In the genomic region with DNA sequence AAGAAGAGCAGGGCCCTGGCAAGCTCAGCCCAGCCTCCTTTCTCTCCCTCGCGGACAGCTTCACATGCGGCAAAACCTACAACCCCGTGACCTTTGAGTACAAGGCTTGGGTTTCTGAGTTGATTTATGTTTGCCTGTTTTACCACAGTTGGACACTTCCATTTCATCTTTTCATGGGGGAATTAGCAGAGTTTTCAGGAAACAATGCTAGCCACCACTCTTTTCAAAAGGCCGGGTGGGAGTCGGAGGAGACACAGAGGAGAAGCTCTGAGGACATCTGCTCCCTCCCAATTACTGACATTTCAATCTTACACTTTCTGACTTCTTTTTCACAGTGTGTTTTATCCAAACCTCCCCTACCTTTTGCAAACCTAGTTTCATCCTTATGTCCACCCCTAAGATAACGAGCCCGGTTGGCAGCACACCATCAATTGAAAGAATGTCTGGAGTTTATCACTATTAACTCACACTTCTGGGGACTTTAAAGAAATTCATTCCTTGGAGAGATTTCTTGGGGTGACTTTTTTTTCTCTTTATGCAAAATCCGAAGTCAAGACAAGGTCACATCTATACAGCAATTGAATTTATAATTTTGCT, we compare ENCODE assay signal across 9 mouse cellular contexts.
DNase-seq lines count a peak whose midpoint lies in the region; ATAC-seq and TF ChIP-seq lines count a peak whose summit lies in the region.
"Had no signal": no experiment of that assay in that cellular context is flagged by ENCODE, and none has a peak within 500 bp of the region (broad histone marks: within the 10 kb centered on the region; RNA-seq: fewer than 3 reads in every experiment).

No protein-coding gene starts in this region.

- no peak overlapping the region for H3K9ac ChIP-seq in lung, embryonic 15.5 days
- no peak overlapping the region for H3K9ac ChIP-seq in hindbrain, embryonic 11.5 days (ENCODE audit: low read depth, low read length)
- H3K9ac ChIP-seq in liver, embryonic 11.5 days (ENCODE audit: low read depth, low read length), result no peak overlapping the region
- H3K9ac ChIP-seq in stomach, postnatal 0 days (ENCODE audit: low read length), result 0 out of 2 replicates have a peak overlapping the region, but pooled peaks have one; percentile 13

- 0 out of 2 replicates have a peak, but pooled peaks cover 6% of the 10 kb centered on the region for H3K36me3 ChIP-seq in lung, embryonic 15.5 days
- no peaks in the 10 kb centered on the region for H3K36me3 ChIP-seq in hindbrain, embryonic 11.5 days (ENCODE audit: control insufficient read depth, insufficient read depth, low read length)
- no peaks in the 10 kb centered on the region for H3K36me3 ChIP-seq in liver, embryonic 11.5 days (ENCODE audit: control insufficient read depth, insufficient read depth, low read length)
- no peaks in the 10 kb centered on the region for H3K36me3 ChIP-seq in stomach, postnatal 0 days (ENCODE audit: control insufficient read depth, insufficient read depth, low read length)

- no peaks in the 10 kb centered on the region for H3K9me3 ChIP-seq in lung, embryonic 15.5 days
- H3K9me3 ChIP-seq in hindbrain, embryonic 11.5 days (ENCODE audit: control insufficient read depth, low read length), result no peaks in the 10 kb centered on the region
- no peaks in the 10 kb centered on the region for H3K9me3 ChIP-seq in liver, embryonic 11.5 days (ENCODE audit: control insufficient read depth, low read length)
- H3K9me3 ChIP-seq in stomach, postnatal 0 days (ENCODE audit: control insufficient read depth, low read length), result no peaks in the 10 kb centered on the region

- ATAC-seq in lung, embryonic 15.5 days (ENCODE audit: borderline replicate concordance, extremely low read depth, low FRiP score, low TSS enrichment), result no peak
- peak; percentile 58 for ATAC-seq in hindbrain, embryonic 11.5 days (ENCODE audit: low FRiP score)
- 0 out of 2 replicates have a peak, but pooled peaks have one; percentile 56 for ATAC-seq in liver, embryonic 11.5 days (replicated peaks; ENCODE audit: low FRiP score)
- ATAC-seq in stomach, postnatal 0 days (ENCODE audit: low FRiP score, low TSS enrichment), result peak; percentile 79

- no peak overlapping the region for H3K4me2 ChIP-seq in lung, embryonic 15.5 days
- H3K4me2 ChIP-seq in hindbrain, embryonic 11.5 days (replicated peaks; ENCODE audit: low read depth, low read length), result peak overlapping the region; percentile 1; the same call in 1 of the 2 replicates
- peak overlapping the region; percentile 39; the same call in 1 of the 2 replicates for H3K4me2 ChIP-seq in liver, embryonic 11.5 days
- peak overlapping the region; percentile 3; the same call in 1 of the 2 replicates for H3K4me2 ChIP-seq in stomach, postnatal 0 days (replicated peaks; ENCODE audit: low read depth)

- WGBS in lung, embryonic 15.5 days, result 22% methylated on average over 9 of the region's 9 CpGs
- WGBS in hindbrain, embryonic 11.5 days, result 10% methylated on average over 9 of the region's 9 CpGs
- WGBS in liver, embryonic 11.5 days, result 39% methylated on average over 9 of the region's 9 CpGs
- WGBS in stomach, postnatal 0 days, result 21% methylated on average over 9 of the region's 9 CpGs

- no peak for TF ChIP-seq CTCF in stomach, postnatal 0 days (IDR thresholded peaks at IDR 0.05; ENCODE audit: low read depth)

- 0 out of 2 replicates have a peak overlapping the region, but pooled peaks have one; percentile 37 for H3K27ac ChIP-seq in lung, embryonic 15.5 days
- H3K27ac ChIP-seq in hindbrain, embryonic 11.5 days (ENCODE audit: low read depth, low read length), result peak overlapping the region; percentile 81
- H3K27ac ChIP-seq in liver, embryonic 11.5 days (ENCODE audit: low read depth, low read length), result peak overlapping the region; percentile 48; the same call in 1 of the 2 replicates
- H3K27ac ChIP-seq in stomach, postnatal 0 days (replicated peaks), result peak overlapping the region; percentile 78

- H3K27me3 ChIP-seq in lung, embryonic 15.5 days, result no peaks in the 10 kb centered on the region
- H3K27me3 ChIP-seq in hindbrain, embryonic 11.5 days (ENCODE audit: control insufficient read depth, insufficient read depth, low read length), result no peaks in the 10 kb centered on the region
- H3K27me3 ChIP-seq in liver, embryonic 11.5 days (replicated peaks; ENCODE audit: control insufficient read depth, insufficient read depth, low read length), result no peaks in the 10 kb centered on the region
- H3K27me3 ChIP-seq in stomach, postnatal 0 days (ENCODE audit: control insufficient read depth, insufficient read depth, low read length), result no peaks in the 10 kb centered on the region

- H3K4me1 ChIP-seq in lung, embryonic 15.5 days, result peaks cover 29% of the 10 kb centered on the region
- H3K4me1 ChIP-seq in hindbrain, embryonic 11.5 days (replicated peaks; ENCODE audit: control insufficient read depth, insufficient read depth, low read length), result peaks cover 10% of the 10 kb centered on the region; the same call in 1 of the 2 replicates
- H3K4me1 ChIP-seq in liver, embryonic 11.5 days (replicated peaks; ENCODE audit: control insufficient read depth, insufficient read depth, low read length), result peaks cover 24% of the 10 kb centered on the region; the same call in 1 of the 2 replicates
- H3K4me1 ChIP-seq in stomach, postnatal 0 days (replicated peaks; ENCODE audit: control insufficient read depth, insufficient read depth), result no peaks in the 10 kb centered on the region

- no peak for TF ChIP-seq EP300 in stomach, postnatal 0 days (optimal IDR thresholded peaks at IDR 0.05)

- no peak for DNase-seq in lung, postnatal 25 days (ENCODE audit: low spot score)
- DNase-seq in hindbrain, embryonic 11.5 days (ENCODE audit: low spot score), result peak; percentile 52
- peak; percentile 39 for DNase-seq in liver, embryonic 11.5 days (ENCODE audit: low spot score)
- peak; percentile 35 for DNase-seq in stomach, postnatal 0 days (ENCODE audit: low spot score)
- DNase-seq in layer of hippocampus, adult 11-12 months (ENCODE audit: low spot score), result no peak
- DNase-seq in layer of hippocampus, adult 18-20 months (ENCODE audit: low spot score in 2 of 2), result no peak
- DNase-seq in layer of hippocampus, adult 8-10 months (ENCODE audit: low spot score in 2 of 2), result no peak
- DNase-seq: cerebellum, postnatal 25 days had no signal

- no peak overlapping the region for H3K4me3 ChIP-seq in lung, embryonic 15.5 days
- no peak overlapping the region for H3K4me3 ChIP-seq in hindbrain, embryonic 11.5 days (ENCODE audit: low read depth, low read length)
- H3K4me3 ChIP-seq in liver, embryonic 11.5 days (ENCODE audit: low read depth, low read length), result no peak overlapping the region
- no peak overlapping the region for H3K4me3 ChIP-seq in stomach, postnatal 0 days (ENCODE audit: low read depth, low read length)

Comparison
In these comparisons a context has a peak if more than half of its experiments do, and no peak if none do; other contexts are left out.
1. DNase-seq: peak in hindbrain, embryonic 11.5 days (single experiment), liver, embryonic 11.5 days (single experiment) and stomach, postnatal 0 days (single experiment); none in lung, postnatal 25 days (single experiment), layer of hippocampus, adult 11-12 months (single experiment), layer of hippocampus, adult 18-20 months (0 of 2) and layer of hippocampus, adult 8-10 months (0 of 2).
2. Peak in every context shown above with its lines, with median percentiles within 50 percentile points of each other: H3K27ac ChIP-seq.